Mouse (Mus musculus): Measurements from ENCODE around the gene Erbb2.

- TF ChIP-seq POLR2A (IDR thresholded peaks at IDR 0.05; ENCODE audit: extremely low read depth, insufficient read depth, low read length) (no peak), CTCF (IDR thresholded peaks at IDR 0.05; ENCODE audit: extremely low read depth, insufficient read depth, low read length) (no peak)
These were observed 67.0 kb downstream of the Erbb2 start for GRCm38 (mm10) chr11:98479026-98479939.
